Mouse (Mus musculus): Measurements from ENCODE around the gene Gabrr2. TPM values are rescaled to one million over a fixed set of nuclear protein-coding genes. Genes with fewer than 3 reads are reported as not detected.

Gene Gabrr2
- polyA plus RNA-seq, 1 experiment from 2014 or later = 0.62 TPM

DNA sequence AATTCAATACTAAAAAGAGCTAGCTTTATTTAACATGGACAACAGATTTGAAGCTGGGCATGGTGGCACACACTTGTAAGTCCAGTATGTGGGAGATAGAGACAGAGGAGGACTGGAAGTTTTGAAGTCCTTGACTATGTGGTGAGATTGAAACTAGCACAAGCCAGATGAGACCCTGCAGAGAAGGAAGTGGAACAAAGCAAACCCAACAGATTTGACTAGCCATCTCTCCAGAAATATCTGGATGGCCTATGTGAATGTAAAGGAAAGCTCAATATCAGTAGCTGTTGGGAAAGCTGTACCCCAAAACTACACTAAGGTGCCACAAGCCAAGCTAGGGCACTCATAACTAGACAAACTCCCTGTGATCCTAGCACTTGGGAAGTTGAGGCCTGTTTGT lies 8.4 kb upstream of the Gabrr2 start:
- no peak for ATAC-seq (ENCODE audit: low FRiP score)
- H3K27me3 ChIP-seq = no peaks in the 10 kb centered on the region
- H3K9me3 ChIP-seq = no peaks in the 10 kb centered on the region
- H3K36me3 ChIP-seq = peaks cover 38% of the 10 kb centered on the region
- H3K27ac ChIP-seq = no peak overlapping the region
- no peak overlapping the region for H3K4me3 ChIP-seq
- no peaks in the 10 kb centered on the region for H3K4me1 ChIP-seq (replicated peaks)
- no peak overlapping the region for H3K4me2 ChIP-seq
- no peak overlapping the region for H3K9ac ChIP-seq

DNA sequence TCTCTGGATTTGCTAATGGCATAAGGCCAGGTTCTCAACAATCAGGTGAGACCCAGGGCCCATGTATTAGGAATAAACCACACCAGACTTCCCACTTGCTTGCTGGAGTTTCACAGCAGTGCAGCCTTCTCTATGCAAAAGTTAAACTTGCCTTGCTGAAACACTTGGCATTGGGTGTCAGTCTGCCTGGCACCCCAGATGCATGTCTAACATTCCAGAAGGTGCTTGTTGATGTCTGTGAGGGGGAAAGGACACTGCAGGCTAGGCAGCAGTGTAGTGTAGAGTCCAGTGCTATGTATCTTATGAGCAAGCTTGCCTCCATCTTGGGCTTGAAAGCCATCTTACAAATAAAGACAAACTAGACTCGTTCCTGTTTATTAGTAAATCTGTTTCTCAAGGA lies 6.5 kb upstream of the Gabrr2 start:
- H3K27ac ChIP-seq = no peak overlapping the region
- no peak overlapping the region for H3K4me2 ChIP-seq
- no peaks in the 10 kb centered on the region for H3K27me3 ChIP-seq
- peaks cover 21% of the 10 kb centered on the region for H3K36me3 ChIP-seq
- WGBS = 96% methylated on average over 1 of the region's 1 CpGs
- no peak for ATAC-seq (ENCODE audit: low FRiP score)
- H3K9me3 ChIP-seq = no peaks in the 10 kb centered on the region
- H3K4me1 ChIP-seq (replicated peaks) = no peaks in the 10 kb centered on the region
- H3K4me3 ChIP-seq = no peak overlapping the region
- no peak overlapping the region for H3K9ac ChIP-seq

DNA sequence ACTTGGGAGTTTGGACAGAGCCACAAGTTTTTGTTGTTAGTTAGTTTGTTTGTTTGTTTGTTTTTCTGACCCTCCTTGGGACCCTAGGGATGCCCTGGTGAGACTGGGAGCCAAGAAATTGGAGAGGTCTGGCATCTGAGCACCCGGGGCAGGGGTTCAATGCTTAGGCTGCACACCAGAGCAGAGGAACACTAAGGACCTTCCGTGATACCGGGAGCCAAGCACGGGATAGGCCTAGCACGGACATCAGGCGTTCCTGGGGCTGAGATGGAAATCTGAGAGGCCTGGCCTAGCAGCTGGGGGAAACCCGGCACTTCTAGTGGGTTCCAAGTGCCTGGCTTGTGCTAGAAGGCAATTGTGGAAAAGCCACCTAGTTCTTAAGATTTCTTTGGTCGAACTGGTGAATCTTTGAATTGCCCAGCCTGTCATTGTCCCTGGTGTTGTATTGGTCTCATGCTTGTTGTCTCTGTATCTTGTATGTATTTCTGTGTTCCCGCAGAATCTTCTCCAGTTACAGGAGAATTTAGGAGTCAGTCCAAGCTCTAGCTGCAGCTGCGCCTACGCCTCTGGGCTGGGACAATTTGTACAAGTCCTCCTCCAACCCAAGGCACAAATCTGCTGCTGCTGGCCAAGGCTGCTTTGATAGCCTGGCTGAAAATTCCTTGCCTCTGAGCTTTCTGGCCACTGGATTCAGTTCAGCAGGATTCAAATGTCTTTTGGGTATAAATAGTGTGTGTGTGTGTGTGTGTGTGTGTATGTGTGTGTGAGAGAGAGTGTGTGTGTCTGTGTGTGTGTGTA lies 4.7 kb upstream of the Gabrr2 start:
- H3K27ac ChIP-seq = no peak overlapping the region
- no peak overlapping the region for H3K9ac ChIP-seq
- no peaks in the 10 kb centered on the region for H3K9me3 ChIP-seq
- H3K27me3 ChIP-seq = no peaks in the 10 kb centered on the region
- no peak overlapping the region for H3K4me2 ChIP-seq
- no peaks in the 10 kb centered on the region for H3K4me1 ChIP-seq (replicated peaks)
- peaks cover 6% of the 10 kb centered on the region; the same call in 1 of the 2 replicates for H3K36me3 ChIP-seq
- 82% methylated on average over 11 of the region's 11 CpGs for WGBS
- H3K4me3 ChIP-seq = no peak overlapping the region
- ATAC-seq (ENCODE audit: low FRiP score) = no peak

DNA sequence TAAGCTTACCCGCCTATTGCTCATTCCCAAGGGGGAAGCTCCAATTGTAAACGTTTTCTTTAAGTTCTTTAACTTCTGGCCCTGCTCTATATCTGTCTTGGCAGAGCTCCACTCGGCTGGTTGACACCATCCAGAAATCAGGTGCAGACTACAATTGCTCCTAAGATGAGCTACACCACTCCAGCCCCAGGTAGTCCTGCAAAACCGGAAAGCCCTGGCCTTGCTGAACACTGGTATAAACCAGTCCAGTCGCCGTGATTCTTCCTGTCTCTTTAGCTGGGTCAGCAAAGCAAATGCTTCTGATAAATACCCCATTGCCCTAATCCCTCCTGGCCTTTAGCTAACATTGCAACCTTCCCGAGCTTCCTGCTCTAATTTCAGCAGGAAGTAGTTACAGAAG lies 1.6 kb upstream of the Gabrr2 start:
- Histone ChIP-seq H3K27ac (no peak overlapping the region), H3K4me2 (no peak overlapping the region), H3K4me3 (no peak overlapping the region), H3K9ac (no peak overlapping the region), H3K4me1 (replicated peaks) (no peaks in the 10 kb centered on the region), H3K27me3 (no peaks in the 10 kb centered on the region), H3K36me3 (no peaks in the 10 kb centered on the region), H3K9me3 (no peaks in the 10 kb centered on the region)
- WGBS = 67% methylated on average over 7 of the region's 7 CpGs
- ATAC-seq (ENCODE audit: low FRiP score) = no peak

- no peaks in the 10 kb centered on the region for H3K27me3 ChIP-seq
- no peaks in the 10 kb centered on the region for H3K4me1 ChIP-seq (replicated peaks)
- no peaks in the 10 kb centered on the region for H3K36me3 ChIP-seq
- ATAC-seq (ENCODE audit: low FRiP score) = no peak
- no peak overlapping the region for H3K9ac ChIP-seq
- H3K9me3 ChIP-seq = no peaks in the 10 kb centered on the region
- 83% methylated on average over 6 of the region's 6 CpGs for WGBS
- H3K4me2 ChIP-seq = no peak overlapping the region
- no peak overlapping the region for H3K4me3 ChIP-seq
- no peak overlapping the region for H3K27ac ChIP-seq
These were observed 2.2 kb downstream of the Gabrr2 start for GRCm38 (mm10) chr4:33064986-33065385.

GRCm38 (mm10) chr4:33066223-33066960 lies 3.6 kb downstream of the Gabrr2 start:
- Histone ChIP-seq H3K27me3 (no peaks in the 10 kb centered on the region), H3K4me2 (no peak overlapping the region), H3K9ac (no peak overlapping the region), H3K4me3 (no peak overlapping the region), H3K36me3 (no peaks in the 10 kb centered on the region), H3K27ac (no peak overlapping the region), H3K4me1 (replicated peaks) (no peaks in the 10 kb centered on the region), H3K9me3 (no peaks in the 10 kb centered on the region)
- ATAC-seq (ENCODE audit: low FRiP score) = no peak
- WGBS = 74% methylated on average over 14 of the region's 14 CpGs

GRCm38 (mm10) chr4:33067331-33067730 lies 4.5 kb downstream of the Gabrr2 start:
- 94% methylated on average over 3 of the region's 3 CpGs for WGBS

GRCm38 (mm10) chr4:33067826-33068225 lies 5.0 kb downstream of the Gabrr2 start:
- H3K9me3 ChIP-seq = no peaks in the 10 kb centered on the region
- 92% methylated on average over 6 of the region's 6 CpGs for WGBS
- no peak overlapping the region for H3K9ac ChIP-seq
- no peak overlapping the region for H3K4me3 ChIP-seq
- no peak for ATAC-seq (ENCODE audit: low FRiP score)
- no peak overlapping the region for H3K27ac ChIP-seq
- no peaks in the 10 kb centered on the region for H3K36me3 ChIP-seq
- H3K27me3 ChIP-seq = no peaks in the 10 kb centered on the region
- H3K4me2 ChIP-seq = no peak overlapping the region
- H3K4me1 ChIP-seq (replicated peaks) = no peaks in the 10 kb centered on the region; the same call in 1 of the 2 replicates

More at GRCm38 (mm10) chr4:33067331-33067730, 4.5 kb downstream of the Gabrr2 start:
- ATAC-seq (ENCODE audit: low FRiP score) = no peak
- Histone ChIP-seq H3K27me3 (no peaks in the 10 kb centered on the region), H3K27ac (no peak overlapping the region), H3K9ac (no peak overlapping the region), H3K4me1 (replicated peaks) (no peaks in the 10 kb centered on the region), H3K9me3 (no peaks in the 10 kb centered on the region), H3K4me3 (no peak overlapping the region), H3K4me2 (no peak overlapping the region), H3K36me3 (no peaks in the 10 kb centered on the region)

DNA sequence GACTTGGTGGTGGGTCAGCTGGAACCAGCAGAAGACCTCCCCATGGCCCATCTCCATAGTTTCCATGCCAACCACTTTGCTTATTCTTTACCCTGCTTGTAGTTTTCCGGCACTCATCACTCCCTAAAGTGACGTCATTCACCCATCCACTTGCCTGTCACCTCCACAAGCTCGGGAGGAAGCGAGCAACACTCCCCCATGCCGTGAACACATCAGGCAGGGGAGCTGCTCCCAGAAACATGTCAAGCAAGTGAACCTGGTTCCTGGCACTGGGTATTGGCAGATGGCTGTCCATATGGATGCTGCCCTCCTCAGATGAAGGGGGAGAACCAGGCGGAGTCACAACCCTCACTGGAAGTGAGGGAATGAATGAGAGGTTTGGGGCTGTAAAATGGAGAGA lies 6.1 kb downstream of the Gabrr2 start:
- Histone ChIP-seq H3K4me3 (no peak overlapping the region), H3K27ac (no peak overlapping the region), H3K4me2 (no peak overlapping the region), H3K36me3 (no peaks in the 10 kb centered on the region), H3K27me3 (no peaks in the 10 kb centered on the region), H3K4me1 (replicated peaks) (no peaks in the 10 kb centered on the region; the same call in 1 of the 2 replicates), H3K9ac (no peak overlapping the region), H3K9me3 (no peaks in the 10 kb centered on the region)
- WGBS = 78% methylated on average over 6 of the region's 6 CpGs
- ATAC-seq (ENCODE audit: low FRiP score) = no peak

GRCm38 (mm10) chr4:33070326-33070725 lies 7.5 kb downstream of the Gabrr2 start:
- H3K4me1 ChIP-seq (replicated peaks) = no peaks in the 10 kb centered on the region; the same call in 1 of the 2 replicates
- no peaks in the 10 kb centered on the region for H3K36me3 ChIP-seq
- H3K9ac ChIP-seq = no peak overlapping the region
- no peaks in the 10 kb centered on the region for H3K27me3 ChIP-seq
- 94% methylated on average over 6 of the region's 6 CpGs for WGBS
- no peak overlapping the region for H3K4me2 ChIP-seq
- H3K27ac ChIP-seq = no peak overlapping the region
- ATAC-seq (ENCODE audit: low FRiP score) = no peak
- no peak overlapping the region for H3K4me3 ChIP-seq
- H3K9me3 ChIP-seq = no peaks in the 10 kb centered on the region

- Histone ChIP-seq H3K27ac (no peak overlapping the region), H3K27me3 (no peaks in the 10 kb centered on the region), H3K9me3 (no peaks in the 10 kb centered on the region), H3K4me1 (replicated peaks) (no peaks in the 10 kb centered on the region; the same call in 1 of the 2 replicates), H3K36me3 (no peaks in the 10 kb centered on the region), H3K4me3 (no peak overlapping the region), H3K4me2 (no peak overlapping the region), H3K9ac (no peak overlapping the region)
- ATAC-seq (ENCODE audit: low FRiP score) = no peak
- WGBS = 88% methylated on average over 6 of the region's 6 CpGs
These were observed 8.5 kb downstream of the Gabrr2 start for GRCm38 (mm10) chr4:33071337-33071736.

DNA sequence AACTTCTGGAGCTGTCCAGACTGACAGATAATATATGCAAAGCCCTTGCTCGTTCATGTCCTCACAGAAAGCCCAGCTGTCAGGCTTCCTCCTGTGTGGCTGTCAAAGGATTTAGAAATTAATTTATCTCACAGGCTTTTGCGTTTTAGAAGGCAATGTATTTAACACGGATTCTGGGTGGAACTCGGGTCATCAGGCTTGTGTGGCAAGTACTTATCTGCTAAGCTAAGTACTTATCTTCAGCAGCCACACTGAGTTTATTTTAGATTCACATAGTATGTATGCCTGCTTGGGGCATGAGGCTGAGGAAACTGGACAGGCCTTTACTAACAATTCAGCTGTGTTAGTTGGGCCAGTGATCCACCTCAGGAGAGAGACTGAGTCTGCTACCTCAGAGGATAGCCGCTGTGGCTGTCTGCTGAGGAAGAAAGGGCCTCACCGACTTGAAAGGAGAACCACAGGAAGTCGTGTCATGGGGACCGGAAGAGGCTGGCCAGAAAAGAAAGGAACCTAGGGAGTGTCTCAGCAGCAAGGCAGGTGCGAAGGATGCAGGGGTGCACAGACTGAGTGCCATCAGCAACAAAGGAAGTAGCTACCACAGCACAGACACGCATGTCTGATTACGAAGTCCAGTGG lies 9.8 kb downstream of the Gabrr2 start:
- H3K9me3 ChIP-seq = no peaks in the 10 kb centered on the region
- H3K36me3 ChIP-seq = no peaks in the 10 kb centered on the region
- WGBS = 49% methylated on average over 11 of the region's 11 CpGs
- no peaks in the 10 kb centered on the region; the same call in 1 of the 2 replicates for H3K4me1 ChIP-seq (replicated peaks)
- H3K27ac ChIP-seq = no peak overlapping the region
- no peak for ATAC-seq (ENCODE audit: low FRiP score)
- H3K4me2 ChIP-seq = no peak overlapping the region
- H3K27me3 ChIP-seq = no peaks in the 10 kb centered on the region
- no peak overlapping the region for H3K4me3 ChIP-seq
- H3K9ac ChIP-seq = no peak overlapping the region
